Mouse (Mus musculus): ENCODE results near the gene Klf14. TPM values are rescaled to one million over a fixed set of nuclear protein-coding genes. Genes with fewer than 3 reads are reported as not detected.

Klf14 gene
- polyA plus RNA-seq, 1 experiment: not detected

DNA sequence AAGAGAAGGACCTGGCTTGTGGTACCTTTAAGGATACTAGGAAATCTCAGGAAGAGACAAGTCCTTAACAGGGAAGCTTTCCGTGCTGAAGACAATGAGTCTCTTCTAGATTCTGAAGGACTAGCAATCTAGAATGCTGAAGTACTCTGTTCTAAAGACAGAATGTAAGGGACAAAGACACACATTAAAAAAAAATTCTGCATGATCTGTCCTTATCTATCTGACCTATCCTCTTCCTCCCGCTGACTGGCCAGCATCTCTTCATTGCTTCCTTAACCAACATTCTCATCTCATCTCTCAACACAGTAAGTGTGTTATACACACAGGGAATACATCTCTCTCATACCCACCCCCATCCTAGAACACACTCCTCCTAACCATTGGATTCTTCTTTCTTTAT, 43.4 kb downstream of the Klf14 start, which contains the start of gene Tsga13:
Tsga13 (minus strand) TSS at position 101 of the 400 bp plus-strand sequence.
- Histone ChIP-seq H3K4me2 (ENCODE audit: low read depth) (no peak within 1 kb of the TSS), H3K4me3 (no peak within 1 kb of the TSS), H3K36me3 (ENCODE audit: control insufficient read depth, insufficient read depth) (no peaks in the 10 kb centered on the region), H3K27me3 (ENCODE audit: control insufficient read depth, insufficient read depth, insufficient read length) (no peaks in the 10 kb centered on the region), H3ac (ENCODE audit: control insufficient read depth, insufficient read length) (no peak within 1 kb of the TSS), H3K79me2 (ENCODE audit: control insufficient read depth, insufficient read depth) (no peaks in the 10 kb centered on the region)
- TF ChIP-seq E2F4 (IDR thresholded peaks at IDR 0.05; ENCODE audit: insufficient read depth): no peak
- TF ChIP-seq MAX (IDR thresholded peaks at IDR 0.05; ENCODE audit: low read depth): no peak
- no peak for TF ChIP-seq SRF (IDR thresholded peaks at IDR 0.05; ENCODE audit: control insufficient read depth, insufficient read length, low read depth)
- TF ChIP-seq TCF12 (IDR thresholded peaks at IDR 0.05; ENCODE audit: insufficient read depth, poor library complexity, severe bottlenecking): no peak
- no peak for TF ChIP-seq USF1 (IDR thresholded peaks at IDR 0.05; ENCODE audit: low read depth)
- no peak for TF ChIP-seq MYOG (IDR thresholded peaks at IDR 0.05; ENCODE audit: control insufficient read depth in 1 of 3, insufficient read depth in 1 of 3, insufficient read length in 2 of 3, low read depth in 2 of 3)
- TF ChIP-seq POLR2AphosphoS2 (IDR thresholded peaks at IDR 0.05; ENCODE audit: insufficient read length, low read depth): no peak
- TF ChIP-seq TCF3 (IDR thresholded peaks at IDR 0.05; ENCODE audit: insufficient read length, low read depth): no peak
- no peak for TF ChIP-seq CEBPB (IDR thresholded peaks at IDR 0.05; ENCODE audit: insufficient read depth, poor library complexity, severe bottlenecking)
- no peak for TF ChIP-seq REST (IDR thresholded peaks at IDR 0.05; ENCODE audit: insufficient read depth, insufficient read length)
- no peak for TF ChIP-seq MYOD1 (IDR thresholded peaks at IDR 0.05; ENCODE audit: control insufficient read depth in 1 of 3, insufficient read length in 2 of 3, low read depth in 2 of 3)
- no peak for TF ChIP-seq POLR2A (IDR thresholded peaks at IDR 0.05; ENCODE audit: insufficient read length, low read depth)

DNA sequence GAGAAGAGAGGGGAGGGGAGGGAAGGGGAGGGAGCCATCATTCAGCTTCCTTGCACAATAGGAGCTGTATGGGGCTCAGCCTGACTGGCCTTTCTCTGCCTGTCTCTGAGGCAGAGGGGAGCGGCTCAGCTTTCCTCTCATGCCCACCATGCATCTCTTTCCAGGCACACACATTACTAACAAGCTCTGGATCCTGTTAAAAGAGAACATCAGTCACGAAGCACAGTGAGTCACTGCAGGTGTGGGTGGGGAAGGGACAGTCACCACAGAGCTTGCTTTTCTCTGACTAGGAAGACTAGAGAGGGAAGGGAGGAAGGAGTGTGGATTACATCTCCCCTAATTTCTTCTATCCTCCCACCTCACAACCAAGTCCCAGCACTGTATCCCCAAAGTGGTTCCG, 50.9 kb downstream of the Klf14 start:
- no peaks in the 10 kb centered on the region for H3K79me2 ChIP-seq (ENCODE audit: control insufficient read depth, insufficient read depth)

More for the DNA sequence above, 50.9 kb downstream of the Klf14 start:
- Histone ChIP-seq H3K4me2 (ENCODE audit: low read depth) (no peak overlapping the region), H3K27me3 (ENCODE audit: control insufficient read depth, insufficient read depth, insufficient read length) (no peaks in the 10 kb centered on the region), H3K4me3 (no peak overlapping the region), H3K36me3 (ENCODE audit: control insufficient read depth, insufficient read depth) (no peaks in the 10 kb centered on the region), H3ac (ENCODE audit: control insufficient read depth, insufficient read length) (no peak overlapping the region)
- TF ChIP-seq POLR2A (IDR thresholded peaks at IDR 0.05; ENCODE audit: insufficient read length, low read depth) (no peak), MYOG (IDR thresholded peaks at IDR 0.05; ENCODE audit: control insufficient read depth in 1 of 3, insufficient read depth in 1 of 3, insufficient read length in 2 of 3, low read depth in 2 of 3) (no peak), MAX (IDR thresholded peaks at IDR 0.05; ENCODE audit: low read depth) (no peak), SRF (IDR thresholded peaks at IDR 0.05; ENCODE audit: control insufficient read depth, insufficient read length, low read depth) (no peak), REST (IDR thresholded peaks at IDR 0.05; ENCODE audit: insufficient read depth, insufficient read length) (no peak), POLR2AphosphoS2 (IDR thresholded peaks at IDR 0.05; ENCODE audit: insufficient read length, low read depth) (no peak), CEBPB (IDR thresholded peaks at IDR 0.05; ENCODE audit: insufficient read depth, poor library complexity, severe bottlenecking) (no peak), E2F4 (IDR thresholded peaks at IDR 0.05; ENCODE audit: insufficient read depth) (no peak), MYOD1 (IDR thresholded peaks at IDR 0.05; ENCODE audit: control insufficient read depth in 1 of 3, insufficient read length in 2 of 3, low read depth in 2 of 3) (no peak), TCF12 (IDR thresholded peaks at IDR 0.05; ENCODE audit: insufficient read depth, poor library complexity, severe bottlenecking) (no peak), USF1 (IDR thresholded peaks at IDR 0.05; ENCODE audit: low read depth) (no peak), TCF3 (IDR thresholded peaks at IDR 0.05; ENCODE audit: insufficient read length, low read depth) (no peak)

Other genes starting within 250 kb of the Klf14 start
- gene Mest, start 235.5 kb downstream of the Klf14 start, polyA plus RNA-seq (2012; fragmentation: generic; extraction: Trizol): 6.3 TPM
- gene Copg2, start 62.3 kb downstream of the Klf14 start, polyA plus RNA-seq (2012; fragmentation: generic; extraction: Trizol): 26.6 TPM
- gene Tsga13, start 43.5 kb downstream of the Klf14 start, polyA plus RNA-seq (2012; fragmentation: generic; extraction: Trizol): not detected

Data from myocyte (in vitro differentiated cells).